Mouse (Mus musculus): ENCODE data around the gene Pxt1. TPM values are rescaled to one million over a fixed set of nuclear protein-coding genes. Genes with fewer than 3 reads are reported as not detected.
A peak's percentile ranks its signal among the peaks of the same experiment; 100 is the strongest.

Gene Pxt1
- polyA plus RNA-seq, 1 experiment from 2014 or later: 0.29 TPM

GRCm38 (mm10) chr17:28926380-28926779, 17.3 kb downstream of the Pxt1 start:
- peaks cover 15% of the 10 kb centered on the region for H3K4me1 ChIP-seq (ENCODE audit: insufficient read depth)
- H3K4me3 ChIP-seq (ENCODE audit: low read depth, low read length): no peak overlapping the region
- H3K9ac ChIP-seq (replicated peaks): no peak overlapping the region
- H3K27me3 ChIP-seq (ENCODE audit: insufficient read depth, low read length): no peaks in the 10 kb centered on the region
- ATAC-seq (no peak), DNase-seq (peak; percentile 84)
- no peak overlapping the region for H3K4me2 ChIP-seq (ENCODE audit: low read depth, low read length)
- H3K36me3 ChIP-seq (replicated peaks; ENCODE audit: insufficient read depth, low read length): no peaks in the 10 kb centered on the region
- H3K27ac ChIP-seq (ENCODE audit: low read depth): no peak overlapping the region
- WGBS (ENCODE audit: insufficient replicate concordance): 9% methylated on average over 13 of the region's 13 CpGs
- TF ChIP-seq EP300 (IDR thresholded peaks at IDR 0.05; ENCODE audit: low read depth) (no peak), CTCF (IDR thresholded peaks at IDR 0.05; ENCODE audit: low read depth) (peak; percentile 95)
- no peaks in the 10 kb centered on the region for H3K9me3 ChIP-seq (ENCODE audit: low read length)

- no peaks in the 10 kb centered on the region for H3K9me3 ChIP-seq (ENCODE audit: low read length)
- no peaks in the 10 kb centered on the region for H3K27me3 ChIP-seq (ENCODE audit: insufficient read depth, low read length)
- DNase-seq: no peak
- no peak overlapping the region for H3K4me2 ChIP-seq (ENCODE audit: low read depth, low read length)
- no peak overlapping the region for H3K27ac ChIP-seq (ENCODE audit: low read depth)
- TF ChIP-seq CTCF (IDR thresholded peaks at IDR 0.05; ENCODE audit: low read depth) (no peak), EP300 (IDR thresholded peaks at IDR 0.05; ENCODE audit: low read depth) (no peak)
- peaks cover 7% of the 10 kb centered on the region for H3K4me1 ChIP-seq (ENCODE audit: insufficient read depth)
- ATAC-seq: no peak
- 80% methylated on average over 8 of the region's 8 CpGs for WGBS (ENCODE audit: insufficient replicate concordance)
- no peaks in the 10 kb centered on the region for H3K36me3 ChIP-seq (replicated peaks; ENCODE audit: insufficient read depth, low read length)
- no peak overlapping the region for H3K9ac ChIP-seq (replicated peaks)
- no peak overlapping the region for H3K4me3 ChIP-seq (ENCODE audit: low read depth, low read length)
These were observed 18.6 kb downstream of the Pxt1 start for GRCm38 (mm10) chr17:28924957-28925595.

- H3K27ac ChIP-seq (ENCODE audit: low read depth): no peak overlapping the region
- TF ChIP-seq EP300 (IDR thresholded peaks at IDR 0.05; ENCODE audit: low read depth): no peak
- WGBS (ENCODE audit: insufficient replicate concordance): 25% methylated on average over 6 of the region's 6 CpGs
These were observed 21.5 kb downstream of the Pxt1 start for GRCm38 (mm10) chr17:28922096-28922495.

GRCm38 (mm10) chr17:28921086-28921485, 22.6 kb downstream of the Pxt1 start:
- Histone ChIP-seq H3K36me3 (replicated peaks; ENCODE audit: insufficient read depth, low read length) (no peaks in the 10 kb centered on the region), H3K27ac (ENCODE audit: low read depth) (no peak overlapping the region), H3K4me3 (ENCODE audit: low read depth, low read length) (no peak overlapping the region), H3K9me3 (ENCODE audit: low read length) (no peaks in the 10 kb centered on the region), H3K4me1 (ENCODE audit: insufficient read depth) (no peaks in the 10 kb centered on the region), H3K27me3 (ENCODE audit: insufficient read depth, low read length) (no peaks in the 10 kb centered on the region), H3K9ac (replicated peaks) (no peak overlapping the region), H3K4me2 (ENCODE audit: low read depth, low read length) (peak overlapping the region; percentile 46; the same call in 1 of the 2 replicates)
- WGBS (ENCODE audit: insufficient replicate concordance): 53% methylated on average over 8 of the region's 8 CpGs
- TF ChIP-seq EP300 (IDR thresholded peaks at IDR 0.05; ENCODE audit: low read depth): no peak
- TF ChIP-seq CTCF (IDR thresholded peaks at IDR 0.05; ENCODE audit: low read depth): no peak
- ATAC-seq (peak; percentile 7; the same call in 1 of the 2 replicates), DNase-seq (no peak)

More at GRCm38 (mm10) chr17:28922096-28922495, 21.5 kb downstream of the Pxt1 start:
- Histone ChIP-seq H3K4me1 (ENCODE audit: insufficient read depth) (no peaks in the 10 kb centered on the region; the same call in 1 of the 2 replicates), H3K9me3 (ENCODE audit: low read length) (no peaks in the 10 kb centered on the region), H3K4me3 (ENCODE audit: low read depth, low read length) (no peak overlapping the region), H3K4me2 (ENCODE audit: low read depth, low read length) (no peak overlapping the region), H3K36me3 (replicated peaks; ENCODE audit: insufficient read depth, low read length) (no peaks in the 10 kb centered on the region), H3K9ac (replicated peaks) (no peak overlapping the region), H3K27me3 (ENCODE audit: insufficient read depth, low read length) (no peaks in the 10 kb centered on the region)
- no peak for ATAC-seq
- no peak for DNase-seq

GRCm38 (mm10) chr17:28916520-28916919, 27.1 kb downstream of the Pxt1 start:
- Histone ChIP-seq H3K36me3 (replicated peaks; ENCODE audit: insufficient read depth, low read length) (no peaks in the 10 kb centered on the region), H3K9me3 (ENCODE audit: low read length) (no peaks in the 10 kb centered on the region), H3K4me1 (ENCODE audit: insufficient read depth) (no peaks in the 10 kb centered on the region), H3K27ac (ENCODE audit: low read depth) (no peak overlapping the region), H3K9ac (replicated peaks) (no peak overlapping the region), H3K4me3 (ENCODE audit: low read depth, low read length) (no peak overlapping the region), H3K4me2 (ENCODE audit: low read depth, low read length) (no peak overlapping the region), H3K27me3 (ENCODE audit: insufficient read depth, low read length) (no peaks in the 10 kb centered on the region)
- 94% methylated on average over 1 of the region's 1 CpGs for WGBS (ENCODE audit: insufficient replicate concordance)
- DNase-seq (no peak), ATAC-seq (no peak)
- TF ChIP-seq EP300 (IDR thresholded peaks at IDR 0.05; ENCODE audit: low read depth) (no peak), CTCF (IDR thresholded peaks at IDR 0.05; ENCODE audit: low read depth) (no peak)

GRCm38 (mm10) chr17:28915060-28915628, 28.5 kb downstream of the Pxt1 start, which contains the start of gene 4930539E08Rik:
TSS of gene 4930539E08Rik (minus strand) at chr17:28915324.
- no peak within 1 kb of the TSS for H3K4me2 ChIP-seq (ENCODE audit: low read depth, low read length)
- H3K4me3 ChIP-seq (ENCODE audit: low read depth, low read length): no peak within 1 kb of the TSS
- WGBS (ENCODE audit: insufficient replicate concordance): 67% methylated on average over 12 of the region's 12 CpGs
- H3K27ac ChIP-seq (ENCODE audit: low read depth): no peak within 1 kb of the TSS
- no peaks in the 10 kb centered on the region for H3K9me3 ChIP-seq (ENCODE audit: low read length)
- no peaks in the 10 kb centered on the region for H3K4me1 ChIP-seq (ENCODE audit: insufficient read depth)
- no peak within 1 kb of the TSS for H3K9ac ChIP-seq (replicated peaks)
- TF ChIP-seq EP300 (IDR thresholded peaks at IDR 0.05; ENCODE audit: low read depth) (no peak), CTCF (IDR thresholded peaks at IDR 0.05; ENCODE audit: low read depth) (no peak)
- DNase-seq (no peak), ATAC-seq (no peak)
- H3K27me3 ChIP-seq (ENCODE audit: insufficient read depth, low read length): no peaks in the 10 kb centered on the region
- no peaks in the 10 kb centered on the region for H3K36me3 ChIP-seq (replicated peaks; ENCODE audit: insufficient read depth, low read length)

All from liver, postnatal 0 days (tissue).